Mouse (Mus musculus) liver (tissue): ENCODE measurements around the gene Galnt14.

Experiments
- DNase-seq: peaks from one replicate; pipeline ENCODE4 v3.0.0-alpha.2; 2020; ENCODE audit warnings: mixed read lengths

The Galnt14 gene

GRCm38 (mm10) chr17:73710042-73710911 is at the start of gene Galnt14:
Gene Galnt14 (minus strand): TSS chr17:73710453.
- peak; percentile 39 for DNase-seq

DNA sequence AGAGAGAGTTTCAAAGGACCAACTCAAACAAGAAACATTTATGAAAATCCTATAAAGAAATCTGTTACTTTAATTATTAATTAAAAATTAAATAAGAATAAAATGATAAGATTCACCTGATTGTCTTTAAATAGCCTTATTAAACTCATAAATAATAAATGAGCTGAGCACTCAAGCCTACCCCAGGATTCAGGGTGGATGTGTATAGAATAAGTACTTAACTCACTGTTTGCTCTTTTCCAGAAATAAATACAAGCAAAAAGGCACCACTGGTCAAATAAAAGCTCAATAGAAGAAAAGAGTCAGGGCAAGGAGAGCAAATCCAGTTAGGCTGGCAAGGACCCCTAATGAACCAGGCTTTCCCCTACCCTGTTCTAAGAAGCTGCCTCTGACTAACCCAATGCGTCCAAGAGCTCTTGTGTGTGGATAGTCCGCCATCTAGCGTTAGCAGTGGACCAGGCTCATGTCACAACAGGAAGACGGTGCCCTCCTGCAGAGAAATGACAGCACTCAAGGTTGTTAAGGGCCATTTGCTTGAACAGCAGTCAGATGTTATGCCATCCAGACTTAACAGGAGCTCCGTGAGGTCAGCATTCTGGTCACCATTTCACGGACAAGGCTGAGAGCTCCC is 33.5 kb upstream of the Galnt14 start:
- peak; percentile 49 for DNase-seq

GRCm38 (mm10) chr17:73723885-73724682 is 13.8 kb upstream of the Galnt14 start:
- DNase-seq, result no peak

DNA sequence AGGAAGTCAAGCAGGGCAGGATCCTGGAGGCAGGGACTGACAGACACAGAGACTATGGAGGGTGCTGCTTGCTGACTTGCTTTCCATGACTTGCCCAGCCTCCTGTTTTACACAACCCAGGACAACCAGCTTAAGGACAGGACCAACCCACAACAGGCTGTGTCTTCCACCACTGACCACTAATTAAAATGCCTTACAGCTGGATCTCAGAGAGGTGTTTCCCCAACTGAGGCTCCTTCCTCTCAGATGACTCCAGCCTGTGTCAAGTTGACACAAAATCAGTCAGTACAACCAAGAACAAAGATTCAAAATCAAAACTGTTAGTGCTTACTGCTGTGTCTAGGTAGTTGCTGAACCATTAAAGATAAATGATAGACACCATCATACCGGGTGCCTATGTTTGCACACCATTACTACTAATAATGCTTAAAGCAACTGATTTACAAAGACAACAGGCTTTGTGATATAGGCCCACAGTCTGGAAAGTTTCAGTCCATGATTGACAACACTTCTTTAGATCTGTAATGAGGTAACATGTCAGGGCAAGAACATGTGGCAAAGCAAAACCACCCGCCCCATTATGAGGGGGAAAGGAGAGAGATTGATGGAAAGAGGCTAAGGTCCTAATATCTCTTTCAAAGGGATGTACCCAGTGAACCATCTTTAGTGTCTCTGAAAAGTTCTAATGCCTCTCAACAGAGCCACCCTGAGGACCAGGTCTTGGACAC is 8.9 kb upstream of the Galnt14 start:
- no peak for DNase-seq

GRCm38 (mm10) chr17:73716684-73717083 is 6.4 kb upstream of the Galnt14 start:
- no peak for DNase-seq

GRCm38 (mm10) chr17:73714440-73715221 is 4.4 kb upstream of the Galnt14 start:
- DNase-seq, result no peak

DNA sequence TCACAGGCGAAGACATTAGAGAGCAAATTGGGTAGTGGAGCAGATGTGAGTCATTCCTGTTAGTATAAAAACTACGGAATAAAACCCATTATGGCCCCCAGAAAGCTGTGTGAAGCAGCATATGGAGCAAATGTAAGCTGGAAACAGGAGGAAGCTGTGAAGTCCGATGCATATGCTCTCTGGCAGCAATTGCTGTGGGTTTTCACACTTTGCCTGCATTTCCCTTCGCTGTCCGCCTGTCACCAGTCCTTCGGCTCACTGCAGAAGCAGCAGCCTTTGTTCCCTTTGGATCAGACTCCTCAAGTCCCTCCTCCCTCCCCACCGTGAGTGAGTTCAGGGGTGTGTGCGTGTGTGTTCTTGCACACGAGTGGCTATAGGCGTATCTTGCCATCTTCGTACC is 3.1 kb upstream of the Galnt14 start:
- DNase-seq, result no peak

GRCm38 (mm10) chr17:73711919-73712318 is 1.7 kb upstream of the Galnt14 start:
- no peak for DNase-seq

DNA sequence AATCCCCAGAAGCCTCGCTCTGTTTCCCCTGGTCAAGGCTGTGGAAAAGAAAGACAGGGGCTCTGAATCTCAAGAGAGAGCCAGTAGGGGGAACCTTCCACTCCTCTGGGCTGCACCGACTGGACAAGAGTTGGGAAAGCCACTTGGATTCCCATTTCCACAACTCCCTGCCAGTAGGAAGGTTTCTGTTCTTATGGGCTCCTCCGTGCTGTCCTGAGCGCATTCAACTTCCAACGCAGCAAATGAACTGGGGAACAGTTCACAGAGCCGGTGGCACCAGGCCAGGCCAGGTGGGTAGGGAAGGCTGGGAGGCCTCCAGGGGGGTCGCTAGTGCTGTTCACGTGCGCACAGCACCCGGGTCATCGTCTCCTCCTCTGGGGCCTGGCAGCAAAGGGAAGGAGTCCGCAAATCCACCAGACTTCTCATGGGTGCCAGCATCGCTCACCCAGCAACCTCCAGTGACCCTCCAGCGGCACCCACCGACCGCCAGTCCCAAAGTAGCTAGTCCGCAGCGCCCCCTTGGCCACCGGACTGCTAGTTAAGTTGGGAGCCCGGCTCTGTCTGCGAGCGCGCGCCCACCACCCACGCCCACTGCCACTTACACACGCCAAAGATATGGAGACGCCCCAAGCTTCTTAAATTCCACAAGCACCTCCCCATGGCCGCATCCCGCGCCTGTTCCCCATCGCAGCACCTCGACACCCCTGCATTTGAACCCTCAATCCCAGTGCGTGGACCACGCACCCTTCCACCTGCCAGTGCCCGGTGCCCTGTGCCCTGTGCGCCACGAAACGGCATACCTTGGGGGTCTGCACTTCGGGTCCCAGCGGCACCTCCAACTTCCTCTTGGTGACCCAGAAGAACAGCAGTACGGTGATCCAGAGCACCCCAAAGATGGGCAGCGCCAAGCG is 867 bp downstream of the Galnt14 start:
- no peak for DNase-seq

- no peak for DNase-seq
Measured at GRCm38 (mm10) chr17:73708451-73708850, 1.8 kb downstream of the Galnt14 start.

DNA sequence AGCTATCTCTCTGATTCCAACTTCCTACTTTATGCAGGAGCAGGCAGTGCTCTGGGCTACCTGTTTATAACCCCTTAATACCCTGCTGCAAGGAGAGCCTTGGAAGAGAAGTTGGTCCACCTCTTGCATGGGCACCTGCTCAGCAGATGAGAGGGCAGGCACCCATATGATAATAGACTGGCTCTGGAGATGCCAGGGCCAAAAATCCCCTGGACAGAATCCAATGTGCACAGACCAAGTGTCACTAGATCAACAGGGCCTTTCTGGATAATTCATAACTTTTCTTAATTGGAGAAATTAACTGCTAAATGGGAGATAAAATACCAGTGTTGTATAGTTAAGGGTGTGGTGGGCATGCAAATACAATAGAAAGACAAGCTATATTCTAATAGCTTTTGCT is 6.7 kb downstream of the Galnt14 start:
- DNase-seq, result no peak

- DNase-seq, result no peak
Measured at GRCm38 (mm10) chr17:73701016-73701415, 9.2 kb downstream of the Galnt14 start.

DNA sequence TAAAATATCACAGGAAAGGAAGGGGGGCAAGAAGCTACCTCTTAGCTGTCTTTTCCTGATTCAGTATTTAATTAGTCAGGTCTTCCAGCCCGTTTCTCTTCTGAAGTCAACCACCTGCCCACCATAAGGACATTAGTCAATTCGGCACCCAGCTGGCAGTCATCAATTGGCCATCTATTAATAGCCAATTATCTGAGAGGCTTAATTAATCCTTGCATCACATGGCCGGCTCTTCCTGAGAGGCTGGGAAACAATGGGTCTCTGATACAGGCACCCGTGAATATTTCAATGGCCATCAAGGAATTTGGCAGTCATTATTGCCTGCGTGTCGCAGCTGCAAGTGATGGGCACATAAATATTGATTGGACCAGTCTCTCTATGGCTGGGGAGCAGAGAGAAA is 10.4 kb downstream of the Galnt14 start:
- DNase-seq, result no peak

- DNase-seq, result no peak
Measured at GRCm38 (mm10) chr17:73694206-73694952, 15.9 kb downstream of the Galnt14 start.

DNA sequence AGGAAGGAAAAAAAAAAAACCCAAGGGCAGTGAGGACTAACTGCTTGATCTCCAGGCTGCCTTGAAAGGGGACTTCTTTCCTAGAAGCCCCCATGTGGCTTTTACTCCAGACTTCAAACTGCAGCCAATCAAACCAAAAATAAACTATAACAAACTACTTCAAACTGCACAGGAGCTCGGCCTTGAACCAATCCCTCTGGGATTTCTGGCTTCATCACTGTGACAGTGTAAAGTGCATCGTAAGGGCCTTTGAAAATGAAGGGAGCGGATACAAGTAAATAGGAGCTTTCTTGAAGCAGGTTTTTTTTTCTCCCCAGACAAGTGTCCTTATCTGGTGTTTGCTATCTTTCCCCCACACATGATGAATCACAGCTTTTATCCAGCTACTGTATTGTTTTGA is 22.0 kb downstream of the Galnt14 start:
- DNase-seq, result no peak

DNA sequence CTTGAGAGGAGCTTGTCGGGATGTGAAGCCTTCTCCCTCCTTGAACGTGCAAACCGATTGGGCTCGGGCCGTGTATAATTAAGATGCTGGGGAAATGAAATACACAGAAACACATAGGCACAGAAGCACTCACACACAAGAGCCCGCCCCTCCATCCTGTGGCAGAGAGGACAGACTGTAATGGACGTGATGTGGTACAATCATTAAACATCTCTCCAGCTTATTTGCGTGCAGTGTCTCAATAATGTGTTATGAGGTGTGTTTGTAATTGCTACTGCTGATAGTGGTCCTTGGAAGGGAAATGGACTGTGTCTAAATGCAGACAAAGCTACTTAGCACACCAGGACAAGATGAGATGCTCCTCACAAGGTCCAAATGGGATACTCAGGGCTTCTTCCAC is 24.0 kb downstream of the Galnt14 start:
- DNase-seq, result no peak

DNA sequence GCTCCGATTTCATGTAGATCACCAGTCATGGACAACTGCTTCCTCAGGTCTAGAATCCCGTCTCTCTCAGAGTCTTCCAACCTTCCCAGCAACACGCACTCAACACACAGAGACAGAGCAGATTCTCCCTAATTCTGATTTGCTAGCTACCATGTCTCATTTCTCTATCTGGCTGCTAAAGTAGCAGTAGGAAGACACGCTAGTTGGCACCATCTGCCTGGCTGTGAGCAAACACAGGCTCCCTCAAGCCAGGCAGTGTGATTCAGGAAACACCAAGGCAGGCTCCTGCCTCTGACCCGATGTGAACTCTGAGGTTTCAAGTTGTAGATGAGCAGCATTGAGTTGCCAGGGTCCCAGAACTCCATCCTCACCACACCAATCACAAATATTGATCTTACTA is 25.5 kb downstream of the Galnt14 start:
- no peak for DNase-seq

DNA sequence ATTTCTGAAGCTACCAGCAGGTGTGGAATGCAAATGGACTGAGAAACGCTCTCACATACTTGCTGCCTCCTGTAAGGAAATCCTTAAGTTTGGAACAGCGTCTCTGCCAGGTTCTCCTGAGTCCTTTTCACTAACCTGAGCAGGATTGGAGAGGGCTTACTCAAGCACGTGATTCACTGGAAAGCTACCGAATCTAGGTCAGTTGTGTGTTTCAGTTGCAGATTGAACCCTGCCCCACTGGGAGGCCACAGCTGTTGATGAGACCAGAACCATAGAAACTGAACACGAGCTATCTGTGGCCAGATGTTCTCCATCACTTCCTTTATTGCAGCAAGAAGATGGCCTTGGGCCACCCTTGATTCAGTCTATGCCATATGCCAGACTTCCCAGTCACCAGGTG is 38.3 kb downstream of the Galnt14 start:
- no peak for DNase-seq

DNA sequence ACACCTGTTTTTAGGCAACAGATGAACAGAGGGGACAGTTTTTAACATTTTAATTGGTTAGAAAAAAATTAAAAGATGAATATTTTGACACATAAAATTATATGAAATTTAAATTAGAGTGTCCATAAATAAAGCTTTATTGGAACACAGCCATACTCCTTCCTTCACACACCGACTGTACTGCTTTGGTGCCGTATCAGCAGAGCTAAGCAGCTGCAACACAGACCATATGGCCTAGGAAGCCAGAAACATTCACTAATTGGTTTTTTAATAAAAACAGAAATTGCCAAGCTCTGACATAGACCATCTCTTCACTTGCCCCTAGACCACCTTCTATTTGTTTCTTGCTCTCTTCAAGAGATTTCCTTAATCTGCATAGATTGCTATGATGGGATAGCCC is 40.2 kb downstream of the Galnt14 start:
- DNase-seq, result no peak

DNA sequence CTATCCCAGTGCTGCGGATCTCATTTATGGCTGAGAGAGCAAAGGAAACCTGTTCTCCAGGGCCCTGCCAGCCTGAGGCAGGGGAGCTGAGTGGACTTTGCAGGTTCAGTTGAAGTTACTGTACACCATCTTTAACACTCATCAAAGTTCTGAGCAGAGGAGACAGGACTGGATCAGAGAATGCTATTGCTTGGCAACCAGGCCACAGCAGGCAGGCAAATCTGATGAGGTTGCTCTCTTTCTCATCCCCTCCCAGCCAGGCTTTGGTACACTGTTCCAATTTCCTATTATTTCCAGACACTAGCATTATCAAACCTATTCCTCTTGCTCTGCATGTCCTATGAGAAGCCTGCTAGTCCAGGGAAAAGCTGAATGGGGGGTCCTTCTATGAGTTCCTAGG is 41.3 kb downstream of the Galnt14 start:
- DNase-seq, result no peak
